Mouse (Mus musculus): ENCODE data around the gene Lpar5. TPM values are rescaled to one million over a fixed set of nuclear protein-coding genes. Genes with fewer than 3 reads are reported as not detected.
A peak's percentile ranks its signal among the peaks of the same experiment; 100 is the strongest.

Lpar5 gene
- polyA plus RNA-seq, 1 experiment from 2014 or later: 5.0 TPM

DNA sequence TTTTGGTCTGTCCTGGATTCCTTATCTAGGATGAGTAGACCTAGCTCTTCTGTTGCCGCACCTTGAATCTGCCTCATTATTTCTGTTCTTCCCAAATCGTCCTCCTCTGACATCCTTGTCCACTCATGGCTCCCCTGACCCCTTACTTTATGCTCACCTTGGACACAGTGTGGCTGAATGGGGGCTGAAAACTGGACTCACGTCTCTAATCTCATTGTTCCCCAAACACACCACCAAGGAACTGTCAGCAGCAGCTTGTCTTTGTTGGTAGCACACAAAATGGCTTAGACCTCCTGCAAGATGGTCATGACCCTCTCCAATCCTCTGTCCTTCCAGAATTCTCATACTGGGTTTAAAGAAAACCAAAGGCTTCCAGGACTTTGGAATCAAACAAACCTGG is 20.2 kb downstream of the Lpar5 start:
- no peaks in the 10 kb centered on the region for H3K36me3 ChIP-seq
- H3K4me3 ChIP-seq (replicated peaks): no peak overlapping the region
- H3K27ac ChIP-seq: peak overlapping the region; percentile 96
- H3K9ac ChIP-seq: no peak overlapping the region
- peaks cover 33% of the 10 kb centered on the region for H3K4me1 ChIP-seq
- no peaks in the 10 kb centered on the region for H3K9me3 ChIP-seq
- 80% methylated on average over 3 of the region's 3 CpGs for WGBS
- no peaks in the 10 kb centered on the region for H3K27me3 ChIP-seq (replicated peaks)
- H3K4me2 ChIP-seq: no peak overlapping the region
- ATAC-seq (ENCODE audit: insufficient read depth, low FRiP score, low read depth): no peak

DNA sequence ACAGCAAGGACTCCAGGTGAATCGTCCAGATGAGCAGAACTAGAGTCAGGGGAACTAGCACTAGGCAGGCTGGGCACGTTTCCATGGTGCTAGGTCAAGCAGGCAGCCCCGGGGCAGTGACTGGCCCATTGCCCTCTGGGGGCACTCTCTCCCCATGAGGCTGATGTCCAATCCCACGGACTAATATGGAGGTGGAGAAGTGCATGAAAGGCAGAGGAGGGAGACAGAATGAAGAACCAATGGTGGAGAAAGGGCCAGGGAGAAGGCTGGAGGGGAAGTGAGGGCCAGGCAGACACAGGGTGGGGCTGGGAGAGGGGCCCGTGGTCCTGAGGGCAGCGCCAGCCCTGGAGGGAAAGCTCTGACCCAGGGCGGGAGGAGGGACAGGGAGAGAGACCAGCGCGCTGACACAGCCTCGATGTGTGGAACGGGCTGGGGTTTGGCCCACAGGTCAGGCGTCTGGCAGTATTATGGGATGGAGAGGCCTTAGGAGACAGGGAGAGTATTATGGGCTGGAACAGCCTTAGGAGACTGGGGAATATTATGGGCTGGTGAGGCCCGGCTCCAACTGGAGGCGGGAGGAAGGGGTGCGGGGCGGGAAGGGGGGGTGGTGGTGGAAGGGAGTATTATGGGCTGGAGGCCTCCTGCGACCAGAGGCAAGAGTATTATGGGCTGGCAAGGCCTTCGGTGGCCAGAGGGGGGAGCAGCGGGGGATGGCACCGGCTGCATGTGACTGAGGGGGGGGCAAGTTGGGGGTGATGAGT is 21.0 kb downstream of the Lpar5 start:
- WGBS: 1% methylated on average over 20 of the region's 20 CpGs
- Histone ChIP-seq H3K4me1 (peaks cover 33% of the 10 kb centered on the region), H3K27ac (peak overlapping the region; percentile 96), H3K4me3 (replicated peaks) (peak overlapping the region; percentile 24; the same call in 1 of the 2 replicates), H3K9ac (no peak overlapping the region), H3K27me3 (replicated peaks) (no peaks in the 10 kb centered on the region), H3K9me3 (no peaks in the 10 kb centered on the region), H3K4me2 (peak overlapping the region; percentile 62), H3K36me3 (no peaks in the 10 kb centered on the region)
- peak; percentile 73 for ATAC-seq (ENCODE audit: insufficient read depth, low FRiP score, low read depth)

DNA sequence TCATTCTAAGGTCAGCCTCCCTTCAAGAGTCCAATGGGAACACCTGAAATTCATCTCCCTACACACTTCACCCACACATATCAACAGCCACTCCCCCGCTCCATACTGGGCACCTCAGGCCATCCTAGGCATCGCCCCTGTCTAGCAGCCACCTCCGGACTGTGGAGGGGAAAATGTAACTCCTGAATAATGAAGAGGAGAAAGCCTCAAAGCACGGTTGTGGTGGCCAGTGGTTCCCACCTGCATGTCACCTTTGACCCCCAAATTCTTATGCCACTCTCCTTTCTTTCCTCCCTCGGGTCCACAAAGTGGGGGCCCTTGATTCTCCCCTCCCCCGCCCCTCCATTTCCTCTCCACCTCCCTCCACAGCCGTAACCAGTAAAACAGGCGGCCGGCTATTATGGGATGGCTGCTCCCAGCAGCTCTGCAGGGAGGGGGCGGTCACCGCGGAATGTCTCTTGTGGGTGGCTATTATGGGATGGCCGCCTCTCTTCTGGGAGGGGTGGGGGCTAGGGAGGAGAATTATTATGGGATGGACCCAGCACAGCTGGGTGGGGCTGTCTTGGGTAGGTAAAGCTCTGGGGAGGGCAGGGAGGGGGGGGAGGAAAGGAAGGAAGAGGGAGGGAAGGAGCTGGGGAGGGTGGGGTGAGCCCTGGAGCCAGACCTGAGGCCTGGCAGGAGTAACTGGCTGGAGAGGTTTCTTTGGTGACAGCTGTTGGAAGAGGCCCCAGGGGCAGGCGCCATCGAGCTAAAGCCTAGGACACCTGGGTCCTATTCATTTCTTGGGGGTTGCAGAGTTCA is 22.0 kb downstream of the Lpar5 start:
- peak overlapping the region; percentile 62 for H3K4me2 ChIP-seq
- H3K9me3 ChIP-seq: no peaks in the 10 kb centered on the region
- H3K36me3 ChIP-seq: no peaks in the 10 kb centered on the region
- peak overlapping the region; percentile 96 for H3K27ac ChIP-seq
- peak overlapping the region; percentile 24 for H3K4me3 ChIP-seq (replicated peaks)
- peaks cover 28% of the 10 kb centered on the region for H3K4me1 ChIP-seq
- ATAC-seq (ENCODE audit: insufficient read depth, low FRiP score, low read depth): peak; percentile 72
- H3K27me3 ChIP-seq (replicated peaks): no peaks in the 10 kb centered on the region
- WGBS: 3% methylated on average over 14 of the region's 15 CpGs
- peak overlapping the region; percentile 16; the same call in 1 of the 2 replicates for H3K9ac ChIP-seq

DNA sequence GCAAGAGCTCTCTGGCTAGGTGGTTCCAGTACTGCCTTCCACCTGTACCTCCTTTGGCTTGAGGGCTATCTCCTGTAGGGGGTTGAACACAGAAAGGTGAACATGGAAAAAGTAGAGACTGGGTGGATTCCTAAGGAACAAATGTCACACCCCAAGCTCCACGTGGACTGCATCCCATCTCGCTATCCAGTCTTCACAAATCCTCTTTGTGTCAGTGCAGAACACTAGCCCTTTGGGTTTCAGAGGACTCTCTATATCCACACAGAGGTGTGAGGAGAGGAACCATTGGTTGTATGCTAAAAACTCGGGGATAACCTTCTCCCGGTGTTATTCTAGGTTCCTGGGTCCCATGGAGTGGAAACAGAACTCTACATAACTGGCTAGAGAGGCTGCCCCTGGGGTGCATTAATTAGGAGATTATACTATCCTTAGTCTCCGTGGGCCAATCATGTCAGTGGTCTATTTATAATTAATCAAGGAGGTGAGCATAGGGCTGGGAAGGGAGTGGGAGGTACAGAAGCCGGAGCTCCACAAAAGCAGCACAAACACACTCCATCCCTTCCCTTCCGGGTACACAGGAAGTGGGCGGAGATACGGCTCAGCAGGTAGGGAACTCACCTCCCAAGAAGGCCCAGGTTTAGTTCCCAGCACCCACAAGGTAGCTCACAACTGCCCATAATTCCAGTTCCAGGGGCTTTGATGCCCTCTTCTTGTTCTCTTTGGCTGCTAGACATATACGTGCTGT is 22.8 kb downstream of the Lpar5 start:
- WGBS: 47% methylated on average over 10 of the region's 10 CpGs
- 0 out of 2 replicates have a peak overlapping the region, but pooled peaks have one; percentile 24 for H3K4me3 ChIP-seq (replicated peaks)
- no peak for ATAC-seq (ENCODE audit: insufficient read depth, low FRiP score, low read depth)
- no peaks in the 10 kb centered on the region for H3K27me3 ChIP-seq (replicated peaks)
- H3K27ac ChIP-seq: peak overlapping the region; percentile 96
- no peaks in the 10 kb centered on the region for H3K9me3 ChIP-seq
- peaks cover 28% of the 10 kb centered on the region for H3K4me1 ChIP-seq
- peak overlapping the region; percentile 16; the same call in 1 of the 2 replicates for H3K9ac ChIP-seq
- H3K36me3 ChIP-seq: no peaks in the 10 kb centered on the region
- peak overlapping the region; percentile 62 for H3K4me2 ChIP-seq

DNA sequence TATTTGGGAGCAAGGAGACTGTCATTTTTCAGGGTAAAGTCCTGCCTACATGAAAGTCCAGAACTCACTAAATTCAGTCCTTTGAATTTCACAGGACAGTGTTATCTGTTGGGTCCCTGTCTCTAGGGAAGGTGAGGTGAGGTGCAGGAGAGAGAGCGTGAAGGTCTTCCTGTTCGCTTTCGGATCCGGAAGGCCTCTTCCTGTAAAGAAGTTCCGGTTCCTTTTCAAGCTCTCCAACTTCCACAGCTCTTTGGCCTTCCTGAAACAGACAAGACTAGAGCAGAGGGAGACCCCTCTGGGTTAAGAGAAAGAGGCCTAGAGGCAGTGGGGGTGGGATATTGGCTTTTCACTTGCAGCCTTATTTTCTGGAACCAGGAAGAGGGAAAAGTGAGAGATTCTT is 24.7 kb downstream of the Lpar5 start:
- WGBS: 76% methylated on average over 5 of the region's 5 CpGs
- H3K9ac ChIP-seq: no peak overlapping the region
- peaks cover 32% of the 10 kb centered on the region for H3K4me1 ChIP-seq
- no peak for ATAC-seq (ENCODE audit: insufficient read depth, low FRiP score, low read depth)
- H3K9me3 ChIP-seq: no peaks in the 10 kb centered on the region
- H3K4me3 ChIP-seq (replicated peaks): no peak overlapping the region
- no peak overlapping the region for H3K27ac ChIP-seq
- H3K27me3 ChIP-seq (replicated peaks): no peaks in the 10 kb centered on the region
- H3K36me3 ChIP-seq: no peaks in the 10 kb centered on the region
- no peak overlapping the region for H3K4me2 ChIP-seq

DNA sequence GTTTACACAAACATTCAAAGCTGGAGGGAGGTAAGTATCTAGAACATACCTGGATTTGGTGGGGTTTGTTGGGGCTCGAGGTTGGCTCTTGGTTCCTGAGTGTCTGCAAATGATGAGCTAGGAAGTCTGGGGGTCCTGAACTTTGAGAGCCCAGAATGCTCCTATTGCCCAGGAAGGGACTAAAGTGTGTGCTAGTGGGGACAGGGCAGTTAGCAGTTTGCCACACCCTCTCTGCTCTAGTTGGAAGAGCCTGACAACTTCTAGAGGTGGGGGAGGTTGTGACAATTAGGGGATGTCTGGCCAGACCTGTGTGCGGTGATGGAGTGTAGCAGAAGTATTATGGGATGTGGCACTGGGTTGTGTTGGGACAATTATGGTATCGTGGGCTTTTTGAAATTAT is 27.1 kb downstream of the Lpar5 start:
- H3K4me1 ChIP-seq: peaks cover 41% of the 10 kb centered on the region
- H3K4me3 ChIP-seq (replicated peaks): no peak overlapping the region
- no peak overlapping the region for H3K4me2 ChIP-seq
- no peak overlapping the region for H3K9ac ChIP-seq
- WGBS: 50% methylated on average over 3 of the region's 3 CpGs
- ATAC-seq (ENCODE audit: insufficient read depth, low FRiP score, low read depth): no peak
- H3K27ac ChIP-seq: peak overlapping the region; percentile 92
- H3K36me3 ChIP-seq: 0 out of 2 replicates have a peak, but pooled peaks cover under 1% of the 10 kb centered on the region
- H3K9me3 ChIP-seq: no peaks in the 10 kb centered on the region
- H3K27me3 ChIP-seq (replicated peaks): no peaks in the 10 kb centered on the region

DNA sequence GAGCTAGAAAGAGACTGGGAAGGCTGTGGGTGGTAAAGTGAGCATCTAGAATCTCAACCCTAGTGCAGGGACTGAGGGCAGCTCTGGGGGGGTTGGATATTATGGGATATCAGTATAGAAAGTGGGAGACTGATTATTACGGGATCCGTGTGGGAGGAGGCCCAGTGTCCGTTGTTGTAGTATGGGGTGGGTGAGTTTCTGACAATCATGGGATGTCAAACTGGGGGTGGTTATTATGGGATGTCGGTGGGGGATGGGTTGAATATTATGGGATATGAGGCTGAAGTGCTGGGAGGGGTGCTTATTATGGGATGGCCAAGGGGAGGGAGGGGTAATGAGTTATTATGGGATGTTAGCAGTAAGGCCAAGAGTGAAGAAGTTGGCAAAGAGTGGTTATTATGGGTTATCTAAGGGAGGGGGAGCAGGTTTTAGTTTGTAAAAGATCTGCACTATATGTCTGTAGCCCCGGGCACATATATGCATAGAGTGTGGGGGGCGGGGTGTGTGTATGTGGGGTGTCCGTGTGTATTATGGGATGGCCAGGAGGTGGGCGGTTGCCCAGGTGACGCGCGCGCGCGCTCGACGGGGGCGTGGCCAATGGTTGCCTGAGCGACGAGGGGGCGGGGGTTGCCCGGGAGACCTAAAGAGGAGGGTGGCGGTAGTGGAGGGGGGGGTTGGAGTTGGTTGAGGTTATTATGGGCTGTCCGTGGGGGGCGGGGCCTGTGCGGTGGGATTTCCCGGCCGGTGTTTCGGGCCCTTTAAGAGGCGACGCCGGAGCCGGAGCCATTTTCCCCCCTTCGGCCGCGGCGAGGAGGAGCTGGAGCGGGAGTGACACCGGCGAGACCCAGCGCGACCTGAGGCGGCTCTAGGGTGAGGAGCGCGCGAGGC is 27.9 kb downstream of the Lpar5 start, which contains the start of gene Chd4:
TSS of gene Chd4 (plus strand) at position 591 of the 888 bp plus-strand sequence.
- no peaks in the 10 kb centered on the region for H3K27me3 ChIP-seq (replicated peaks)
- H3K4me2 ChIP-seq: peak within 1 kb of the TSS; percentile 80
- peaks cover 37% of the 10 kb centered on the region for H3K4me1 ChIP-seq
- peak within 1 kb of the TSS; percentile 82 for H3K4me3 ChIP-seq (replicated peaks)
- H3K36me3 ChIP-seq: peaks cover 8% of the 10 kb centered on the region
- peak within 1 kb of the TSS; percentile 87 for H3K9ac ChIP-seq
- H3K27ac ChIP-seq: peak within 1 kb of the TSS; percentile 92
- no peaks in the 10 kb centered on the region for H3K9me3 ChIP-seq
- WGBS: 1% methylated on average over 45 of the region's 45 CpGs
- peak; percentile 78 for ATAC-seq (ENCODE audit: insufficient read depth, low FRiP score, low read depth)

DNA sequence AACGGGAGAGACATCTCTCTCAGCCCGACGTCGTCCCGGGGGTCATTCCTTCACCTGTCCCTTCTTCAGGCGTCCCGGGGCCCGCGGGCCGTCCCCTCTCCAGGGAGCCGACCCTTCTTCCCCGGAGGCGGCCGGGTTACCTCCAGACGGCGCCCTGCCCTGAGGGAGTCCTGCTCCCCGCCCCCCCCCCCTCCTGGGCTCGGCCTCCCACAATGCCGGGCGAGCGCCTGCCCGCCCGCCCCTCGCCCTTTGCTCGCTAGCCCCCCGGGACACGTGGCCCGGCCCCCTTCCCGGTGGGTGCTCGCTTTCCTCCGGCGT is 28.5 kb downstream of the Lpar5 start:
- Histone ChIP-seq H3K4me3 (replicated peaks) (peak overlapping the region; percentile 82), H3K4me2 (peak overlapping the region; percentile 80), H3K4me1 (peaks cover 32% of the 10 kb centered on the region), H3K36me3 (peaks cover 14% of the 10 kb centered on the region), H3K9ac (peak overlapping the region; percentile 87), H3K9me3 (no peaks in the 10 kb centered on the region), H3K27ac (peak overlapping the region; percentile 92), H3K27me3 (replicated peaks) (no peaks in the 10 kb centered on the region)
- WGBS: 2% methylated on average over 19 of the region's 32 CpGs
- no peak for ATAC-seq (ENCODE audit: insufficient read depth, low FRiP score, low read depth)

DNA sequence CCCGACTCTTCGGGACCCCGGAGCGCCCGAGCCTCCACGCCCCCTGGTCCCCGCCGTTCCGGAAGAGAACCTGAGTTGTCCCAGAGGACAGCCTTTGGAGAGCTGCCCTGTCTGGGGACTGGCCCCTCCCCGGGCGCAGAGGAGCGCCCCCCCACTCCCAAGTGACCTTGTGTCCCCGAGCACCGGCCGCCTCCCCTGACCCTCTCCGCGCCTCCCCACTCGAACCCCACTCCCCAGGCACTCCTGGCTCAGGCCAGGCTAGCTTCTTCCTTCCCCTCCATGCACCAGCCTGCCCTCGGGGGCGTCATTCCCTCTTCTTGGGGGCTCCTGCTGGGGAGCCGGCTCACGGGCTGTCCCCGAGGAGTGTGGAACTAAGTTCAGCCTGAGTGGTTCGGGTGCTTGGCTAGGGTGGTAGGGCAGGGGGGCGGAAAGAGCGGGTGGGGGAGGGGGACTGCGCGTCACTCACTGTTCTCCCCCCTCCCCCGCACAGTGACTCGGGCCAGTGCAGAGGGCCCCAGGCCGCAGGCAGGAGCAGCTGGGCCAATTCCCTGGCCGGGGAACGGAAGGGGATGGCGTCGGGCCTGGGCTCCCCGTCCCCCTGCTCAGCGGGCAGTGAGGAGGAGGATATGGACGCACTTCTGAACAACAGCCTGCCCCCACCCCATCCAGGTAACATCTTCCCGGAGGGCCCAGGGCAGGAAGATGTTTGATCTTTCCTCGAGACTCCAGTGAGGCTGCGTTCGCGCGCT is 29.1 kb downstream of the Lpar5 start:
- peak overlapping the region; percentile 87 for H3K9ac ChIP-seq

DNA sequence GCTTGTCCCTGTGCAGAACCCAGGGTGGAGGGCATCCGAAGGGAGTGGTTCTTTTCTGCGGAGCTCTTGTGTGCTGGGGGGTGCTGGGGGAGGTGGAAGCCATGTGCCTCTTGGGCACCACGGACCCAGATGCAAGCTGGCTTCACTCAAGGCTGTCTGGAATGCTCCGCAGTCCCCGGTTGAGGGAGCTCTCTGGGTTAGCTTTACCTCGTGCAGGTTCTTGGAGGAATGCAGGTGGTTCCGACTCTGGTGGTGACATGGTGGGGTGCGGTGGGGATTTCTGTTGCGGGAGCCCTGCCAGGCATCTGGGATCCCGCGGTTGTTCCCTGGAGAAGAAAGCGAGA is 29.6 kb downstream of the Lpar5 start:
- Histone ChIP-seq H3K27ac (peak overlapping the region; percentile 92), H3K4me3 (replicated peaks) (peak overlapping the region; percentile 82), H3K4me1 (peaks cover 32% of the 10 kb centered on the region), H3K9ac (peak overlapping the region; percentile 87), H3K9me3 (no peaks in the 10 kb centered on the region), H3K27me3 (replicated peaks) (no peaks in the 10 kb centered on the region), H3K4me2 (peak overlapping the region; percentile 80), H3K36me3 (peaks cover 24% of the 10 kb centered on the region)
- 1% methylated on average over 12 of the region's 12 CpGs for WGBS
- no peak for ATAC-seq (ENCODE audit: insufficient read depth, low FRiP score, low read depth)

More for the DNA sequence above, 29.1 kb downstream of the Lpar5 start:
- peak overlapping the region; percentile 80 for H3K4me2 ChIP-seq
- peaks cover 32% of the 10 kb centered on the region for H3K4me1 ChIP-seq
- H3K27me3 ChIP-seq (replicated peaks): no peaks in the 10 kb centered on the region
- ATAC-seq (ENCODE audit: insufficient read depth, low FRiP score, low read depth): peak; percentile 45
- whole genome bisulfite sequencing: 1% methylated on average over 42 of the region's 44 CpGs
- peaks cover 20% of the 10 kb centered on the region for H3K36me3 ChIP-seq
- H3K4me3 ChIP-seq (replicated peaks): peak overlapping the region; percentile 82
- H3K27ac ChIP-seq: peak overlapping the region; percentile 92
- no peaks in the 10 kb centered on the region for H3K9me3 ChIP-seq

Measured in stomach, embryonic 15.5 days (tissue).